Mouse (Mus musculus) thymus, adult 2 months (tissue): ENCODE measurements at regions not wholly inside any gene's neighbourhood (a gene's known extent, or its start where the extent isn't known, plus 50 kb on each side); places are given as distances from the start of the nearest gene placed in this dataset.

ENCODE experiments used
- CTCF ChIP-seq: fragments of 200-500 bp; IDR thresholded peaks from 2 replicates; pipeline ENCODE4 v1.5.1; 2012; ENCODE audit warnings: mild to moderate bottlenecking, control low read depth, low read length, moderate library complexity, borderline replicate concordance; ENCODE audit not compliant: control insufficient read depth, poor library complexity, insufficient read depth; ENCODE audit errors: extremely low read depth
- POLR2A ChIP-seq: fragments of 200-500 bp; IDR thresholded peaks from 2 replicates; pipeline ENCODE4 v1.6.1; 2012; ENCODE audit warnings: mild to moderate bottlenecking, low read length, control low read depth, moderate library complexity; ENCODE audit not compliant: control insufficient read depth, poor library complexity, insufficient read depth; ENCODE audit errors: extremely low read depth

DNA sequence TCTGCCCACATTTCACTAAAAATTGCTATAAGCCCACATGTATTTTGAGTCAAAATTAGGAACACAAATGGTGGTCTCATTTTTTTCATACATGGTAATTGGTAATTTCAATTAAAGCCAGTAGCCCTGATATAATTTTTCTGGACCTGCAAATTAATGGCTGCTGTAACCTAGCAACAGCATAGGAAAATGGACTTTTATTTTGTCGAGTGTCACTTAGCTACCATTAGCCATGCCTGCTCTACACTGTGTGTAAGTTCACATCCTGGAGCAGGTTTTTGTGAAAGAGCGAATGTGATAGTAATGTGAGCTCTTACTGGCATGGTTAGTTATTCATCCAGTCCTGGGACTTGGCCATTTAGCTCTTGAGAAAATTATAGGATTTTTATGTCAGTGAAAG is 285.6 kb downstream of the Cmpk2 start:
- TF ChIP-seq POLR2A, result no peak
- no peak for TF ChIP-seq CTCF
